In the genomic region with DNA sequence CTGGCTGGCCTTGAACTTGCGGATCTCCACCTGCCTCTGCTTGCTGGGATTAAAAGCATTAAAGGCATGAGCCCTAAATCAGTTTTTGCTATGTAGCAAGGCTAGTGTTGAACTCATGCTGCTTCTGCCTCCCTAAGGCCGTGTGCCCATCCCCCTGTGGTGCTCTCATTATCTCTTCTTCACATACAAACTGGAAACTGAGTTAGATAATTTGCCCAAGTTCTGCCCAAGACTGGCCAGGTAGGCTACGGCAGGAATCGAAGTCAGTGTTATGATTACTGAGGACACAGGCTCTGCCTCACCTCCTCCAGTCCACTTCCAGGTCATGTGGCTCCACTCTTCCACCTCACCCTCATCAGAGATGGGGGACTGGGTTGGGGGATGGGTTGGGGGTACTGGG, we compare ENCODE assay signal across 36 mouse cellular contexts. TPM values are rescaled to one million over a fixed set of nuclear protein-coding genes. Genes with fewer than 3 reads are reported as not detected.
"Had no signal": no experiment of that assay in that cellular context is flagged by ENCODE, and none has a peak within 500 bp of the region (broad histone marks: within the 10 kb centered on the region; RNA-seq: fewer than 3 reads in every experiment).

No protein-coding gene starts in this region.

RNA-seq across cellular contexts. Expression of gene Selenbp2, which starts 2.9 kb away (rescaled TPM):
- total RNA-seq: granulocyte monocyte progenitor cell, adult 5-6 weeks; hematopoietic stem cell, adult 5-6 weeks had no signal
- polyA plus RNA-seq: frontal cortex, adult 2 months; hindbrain, embryonic 11.5 days had no signal

RNA-seq across cellular contexts. Expression of gene Gm10972, which starts 53.3 kb away (rescaled TPM):
- total RNA-seq: gastrocnemius, adult 2 months; gastrocnemius, postnatal 10 days; gastrocnemius, postnatal 25 days; gastrocnemius, postnatal 4 days; granulocyte monocyte progenitor cell, adult 5-6 weeks; heart, adult 2 months; heart, postnatal 14 days; heart, postnatal 36 days; hematopoietic stem cell, adult 5-6 weeks; hindbrain, postnatal 0 days; layer of hippocampus, adult 18-20 months; layer of hippocampus, adult 8-10 months; layer of hippocampus, postnatal 14 days; layer of hippocampus, postnatal 36 days; left cerebral cortex, adult 18-20 months; left cerebral cortex, adult 8-10 months; left cerebral cortex, postnatal 10 days; left cerebral cortex, postnatal 25 days; left cerebral cortex, postnatal 4 days had no signal
- polyA plus RNA-seq: frontal cortex, adult 2 months; heart, adult 2 months; heart, embryonic 11.5 days; heart, embryonic 13.5 days; heart, embryonic 15.5 days; heart, postnatal 0 days; hindbrain, embryonic 11.5 days; hindbrain, embryonic 13.5 days; hindbrain, embryonic 15.5 days; hindbrain, postnatal 0 days; intestine, embryonic 14.5 days; intestine, embryonic 16.5 days; kidney, adult 2 months; kidney, embryonic 15.5 days; kidney, postnatal 0 days; large intestine, adult 2 months; limb, embryonic 11.5 days; limb, embryonic 13.5 days; limb, embryonic 15.5 days had no signal
